ENCODE assay signal across 8 mouse cellular contexts in genomic region chr4:45964771-45965439, GRCm38 (mm10). TPM values are rescaled to one million over a fixed set of nuclear protein-coding genes. Genes with fewer than 3 reads are reported as not detected.
A peak's percentile ranks its signal among the peaks of the same experiment; 100 is the strongest.
DNase-seq lines count a peak whose midpoint lies in the region; ATAC-seq and TF ChIP-seq lines count a peak whose summit lies in the region.

TSS of gene Tdrd7 (plus strand) at chr4:45965334.

- H3K4me3 ChIP-seq in C2C12 (ENCODE audit: insufficient read depth, poor library complexity, severe bottlenecking) = peak within 1 kb of the TSS; percentile 25
- peak within 1 kb of the TSS; percentile 14 for H3K4me3 ChIP-seq in heart, postnatal 0 days (ENCODE audit: low read depth, low read length)
- peak within 1 kb of the TSS; percentile 15 for H3K4me3 ChIP-seq in stomach, postnatal 0 days (ENCODE audit: low read depth, low read length)

- no peak for TF ChIP-seq EP300 in heart, postnatal 0 days (IDR thresholded peaks at IDR 0.05; ENCODE audit: low read depth)
- no peak for TF ChIP-seq EP300 in stomach, postnatal 0 days (optimal IDR thresholded peaks at IDR 0.05)

- H3K4me2 ChIP-seq in heart, postnatal 0 days (ENCODE audit: low read depth, low read length) = peak within 1 kb of the TSS; percentile 48
- peak within 1 kb of the TSS; percentile 37 for H3K4me2 ChIP-seq in stomach, postnatal 0 days (replicated peaks; ENCODE audit: low read depth)

- H3K27me3 ChIP-seq in C2C12 (ENCODE audit: control insufficient read depth, insufficient read depth, insufficient read length) = no peaks in the 10 kb centered on the region
- H3K27me3 ChIP-seq in heart, postnatal 0 days (ENCODE audit: control insufficient read depth, insufficient read depth, low read length) = no peaks in the 10 kb centered on the region
- H3K27me3 ChIP-seq in stomach, postnatal 0 days (ENCODE audit: control insufficient read depth, insufficient read depth, low read length) = no peaks in the 10 kb centered on the region

- peaks cover 13% of the 10 kb centered on the region for H3K79me3 ChIP-seq in C2C12 (ENCODE audit: low read depth)

- no peaks in the 10 kb centered on the region for H3K9me3 ChIP-seq in heart, postnatal 0 days (replicated peaks; ENCODE audit: control insufficient read depth, low read length)
- H3K9me3 ChIP-seq in stomach, postnatal 0 days (ENCODE audit: control insufficient read depth, low read length) = no peaks in the 10 kb centered on the region

- peak within 1 kb of the TSS; percentile 59 for H3ac ChIP-seq in C2C12 (ENCODE audit: control insufficient read depth, insufficient read length, low read depth)

- H3K27ac ChIP-seq in heart, postnatal 0 days (ENCODE audit: low read depth) = peak within 1 kb of the TSS; percentile 73
- H3K27ac ChIP-seq in stomach, postnatal 0 days (replicated peaks) = peak within 1 kb of the TSS; percentile 75

- TF ChIP-seq CTCF in C2C12 (IDR thresholded peaks at IDR 0.05; ENCODE audit: control insufficient read depth, insufficient read depth, insufficient read length) = no peak
- no peak for TF ChIP-seq CTCF in heart, postnatal 0 days (IDR thresholded peaks at IDR 0.05; ENCODE audit: low read depth)
- TF ChIP-seq CTCF in stomach, postnatal 0 days (IDR thresholded peaks at IDR 0.05; ENCODE audit: low read depth) = no peak

- peaks cover 23% of the 10 kb centered on the region for H3K4me1 ChIP-seq in heart, postnatal 0 days (ENCODE audit: control insufficient read depth, insufficient read depth)
- H3K4me1 ChIP-seq in stomach, postnatal 0 days (replicated peaks; ENCODE audit: control insufficient read depth, insufficient read depth) = no peaks in the 10 kb centered on the region

- ATAC-seq in heart, postnatal 0 days (ENCODE audit: insufficient read depth, low read depth) = 0 out of 2 replicates have a peak, but pooled peaks have one; percentile 25
- peak; percentile 79 for ATAC-seq in stomach, postnatal 0 days (ENCODE audit: low FRiP score, low TSS enrichment)

- H3K79me2 ChIP-seq in C2C12 (ENCODE audit: control insufficient read depth, insufficient read depth) = peaks cover 32% of the 10 kb centered on the region

- H3K9ac ChIP-seq in heart, postnatal 0 days (replicated peaks; ENCODE audit: low read depth, low read length) = 0 out of 2 replicates have a peak within 1 kb of the TSS, but pooled peaks have one; percentile 2
- H3K9ac ChIP-seq in stomach, postnatal 0 days (ENCODE audit: low read length) = peak within 1 kb of the TSS; percentile 35; the same call in 1 of the 2 replicates

- WGBS in heart, postnatal 0 days = 13% methylated on average over 10 of the region's 10 CpGs
- WGBS in stomach, postnatal 0 days = 40% methylated on average over 10 of the region's 10 CpGs

- no peaks in the 10 kb centered on the region for H3K36me3 ChIP-seq in C2C12 (ENCODE audit: control insufficient read depth, insufficient read depth)
- no peaks in the 10 kb centered on the region for H3K36me3 ChIP-seq in heart, postnatal 0 days (replicated peaks; ENCODE audit: control insufficient read depth, insufficient read depth, low read length)
- H3K36me3 ChIP-seq in stomach, postnatal 0 days (ENCODE audit: control insufficient read depth, insufficient read depth, low read length) = no peaks in the 10 kb centered on the region

- DNase-seq in adrenal gland, postnatal 14 days = no peak
- no peak for DNase-seq in heart, postnatal 0 days (ENCODE audit: low spot score)
- DNase-seq in layer of hippocampus, postnatal 10 days (ENCODE audit: low spot score in 2 of 2) = no peak
- peak; percentile 63 for DNase-seq in lung, postnatal 14 days
- DNase-seq in stomach, postnatal 0 days (ENCODE audit: low spot score) = peak; percentile 68
- DNase-seq in right cerebral cortex, adult 2 months (ENCODE audit: low spot score in 2 of 2) = no peak
- DNase-seq in thymus, adult 18-20 months = no peak

TF ChIP-seq in C2C12, 6 proteins besides CTCF, POLR2A, EP300 and RAD21:
- TF ChIP-seq USF1 (IDR thresholded peaks at IDR 0.05; ENCODE audit: low read depth) (no peak), FOSL1 (IDR thresholded peaks at IDR 0.05; ENCODE audit: insufficient read depth, low read length, poor library complexity, severe bottlenecking) (no peak)

RNA-seq across cellular contexts. Expression of gene Tdrd7, which starts in this region (rescaled TPM):
- 18.0 TPM for polyA plus RNA-seq in C2C12 (2012; fragmentation: generic; extraction: Trizol)
- total RNA-seq in adrenal gland, postnatal 14 days (2021) = 21.3 and 23.0 TPM in 2 replicates
- total RNA-seq in heart, postnatal 0 days (2014; rRNA removed; ENCODE audit: low replicate concordance) = 18.7 and 45.8 TPM in 2 replicates
- polyA plus RNA-seq in heart, postnatal 0 days (2015; fragmentation: Nextera tagmentation; extraction: Ambion mirVana) = 13.1 and 17.3 TPM in 2 replicates
- 10 to 100 TPM; 25.2 to 32.7 TPM for total RNA-seq in layer of hippocampus, postnatal 10 days (2021)
- polyA plus RNA-seq in stomach, postnatal 0 days (2015; fragmentation: Nextera tagmentation; extraction: Ambion mirVana) = 24.9 and 25.1 TPM in 2 replicates

Comparison
In these comparisons a context has a peak if more than half of its experiments do, and no peak if none do; other contexts are left out.
1. DNase-seq: peak in lung, postnatal 14 days (single experiment) and stomach, postnatal 0 days (single experiment); none in adrenal gland, postnatal 14 days (single experiment), heart, postnatal 0 days (single experiment), layer of hippocampus, postnatal 10 days (0 of 2), right cerebral cortex, adult 2 months (0 of 2) and thymus, adult 18-20 months (0 of 2).
2. Peak in every context shown above with its lines, with median percentiles within 50 percentile points of each other: H3K4me3 ChIP-seq.